Mouse (Mus musculus): Measurements from ENCODE around the gene Hs6st1.

DNA sequence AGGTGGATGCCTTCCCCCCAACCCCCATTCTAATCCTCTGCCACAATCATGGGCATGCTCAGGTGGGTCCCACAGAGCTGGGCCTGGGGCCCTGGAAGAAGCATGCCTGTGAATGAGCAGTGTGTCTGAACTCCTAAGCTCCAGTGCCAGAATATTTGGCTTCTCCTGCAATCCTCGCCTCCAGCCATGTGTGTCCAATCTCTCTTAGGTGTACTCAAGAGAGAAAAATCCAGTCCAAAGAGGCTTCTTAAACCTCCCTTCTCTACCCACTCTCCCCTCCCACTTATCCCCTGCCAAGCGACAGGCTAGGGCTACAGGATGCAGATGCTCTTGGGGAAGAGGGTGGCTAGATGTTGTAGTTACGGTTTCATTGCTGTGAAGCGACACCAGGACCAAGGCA is 49.6 kb upstream of the Hs6st1 start:
- no peak for TF ChIP-seq GATA1 (IDR thresholded peaks at IDR 0.05; ENCODE audit: borderline replicate concordance, low read length)
- no peak for TF ChIP-seq FLI1 (IDR thresholded peaks at IDR 0.05; ENCODE audit: low read length)

Measured in megakaryocyte, embryonic 14.5 days (primary cell).